Mouse (Mus musculus): ENCODE measurements around the gene Hook1. TPM values are rescaled to one million over a fixed set of nuclear protein-coding genes. Genes with fewer than 3 reads are reported as not detected.
"Not testable (repeated sequence)": the region's sequence is repeated elsewhere in the genome, so short reads cannot be mapped to it uniquely, and the experiment has no call there.

Gene Hook1
- polyA plus RNA-seq, 2 experiments: 10.6 to 13.5 TPM

- no peak overlapping the region for H3K9ac ChIP-seq (ENCODE audit: low read depth, low read length, severe bottlenecking)
- H3K9me3 ChIP-seq (ENCODE audit: control insufficient read depth, low read length): no peaks in the 10 kb centered on the region
- no peak for ATAC-seq (ENCODE audit: low FRiP score, low read depth)
- H3K4me2 ChIP-seq (replicated peaks; ENCODE audit: low read depth, low read length, severe bottlenecking): no peak overlapping the region
- TF ChIP-seq POLR2A (IDR thresholded peaks at IDR 0.05; ENCODE audit: borderline replicate concordance, extremely low read depth, insufficient read depth, insufficient read length): no peak
- no peaks in the 10 kb centered on the region for H3K36me3 ChIP-seq (ENCODE audit: control insufficient read depth, insufficient read depth, low read length)
- no peaks in the 10 kb centered on the region for H3K4me1 ChIP-seq (ENCODE audit: control insufficient read depth, insufficient read depth, low read length)
- no peaks in the 10 kb centered on the region for H3K27me3 ChIP-seq (ENCODE audit: control insufficient read depth, insufficient read depth, low read length)
- DNase-seq (ENCODE audit: low spot score): no peak
- H3K4me3 ChIP-seq (replicated peaks; ENCODE audit: low read length): no peak overlapping the region
- H3K27ac ChIP-seq (replicated peaks; ENCODE audit: low read depth, low read length): no peak overlapping the region
- WGBS: 45% methylated on average over 1 of the region's 1 CpGs
These were observed 19.1 kb upstream of the Hook1 start for GRCm38 (mm10) chr4:95947896-95948295.

DNA sequence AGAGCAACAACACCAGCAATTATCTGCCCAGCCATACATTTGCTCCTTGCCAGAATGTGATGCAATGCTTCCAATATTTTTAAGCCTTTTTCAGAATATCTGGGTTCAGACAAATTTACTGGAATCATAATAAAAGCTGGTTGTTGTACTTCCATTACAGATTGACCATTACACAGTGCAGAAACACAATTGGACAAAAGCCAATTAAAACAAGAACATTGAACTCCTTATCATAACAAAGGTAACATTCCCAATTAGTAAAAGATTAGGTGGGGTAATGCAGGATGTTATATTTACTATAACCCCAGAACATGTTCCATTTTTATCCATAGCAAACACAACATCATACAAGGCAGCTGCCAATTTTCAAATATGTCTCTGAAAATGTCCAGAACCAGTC, 13.7 kb upstream of the Hook1 start:
- H3K36me3 ChIP-seq (ENCODE audit: control insufficient read depth, insufficient read depth, low read length): no peaks in the 10 kb centered on the region
- H3K9ac ChIP-seq (ENCODE audit: low read depth, low read length, severe bottlenecking): no peak overlapping the region
- TF ChIP-seq POLR2A (IDR thresholded peaks at IDR 0.05; ENCODE audit: borderline replicate concordance, extremely low read depth, insufficient read depth, insufficient read length): no peak
- no peak overlapping the region for H3K4me3 ChIP-seq (replicated peaks; ENCODE audit: low read length)
- H3K9me3 ChIP-seq (ENCODE audit: control insufficient read depth, low read length): no peaks in the 10 kb centered on the region
- H3K27ac ChIP-seq (replicated peaks; ENCODE audit: low read depth, low read length): no peak overlapping the region
- ATAC-seq (ENCODE audit: low FRiP score, low read depth): no peak
- H3K27me3 ChIP-seq (ENCODE audit: control insufficient read depth, insufficient read depth, low read length): no peaks in the 10 kb centered on the region
- H3K4me2 ChIP-seq (replicated peaks; ENCODE audit: low read depth, low read length, severe bottlenecking): no peak overlapping the region
- DNase-seq (ENCODE audit: low spot score): no peak
- H3K4me1 ChIP-seq (ENCODE audit: control insufficient read depth, insufficient read depth, low read length): no peaks in the 10 kb centered on the region

- not testable (repeated sequence) for H3K27me3 ChIP-seq (ENCODE audit: control insufficient read depth, insufficient read depth, low read length); H3K4me3 ChIP-seq (replicated peaks; ENCODE audit: low read length); H3K4me1 ChIP-seq (ENCODE audit: control insufficient read depth, insufficient read depth, low read length); ATAC-seq (ENCODE audit: low FRiP score, low read depth); H3K9ac ChIP-seq (ENCODE audit: low read depth, low read length, severe bottlenecking); DNase-seq (ENCODE audit: low spot score); H3K4me2 ChIP-seq (replicated peaks; ENCODE audit: low read depth, low read length, severe bottlenecking); H3K27ac ChIP-seq (replicated peaks; ENCODE audit: low read depth, low read length); H3K9me3 ChIP-seq (ENCODE audit: control insufficient read depth, low read length); H3K36me3 ChIP-seq (ENCODE audit: control insufficient read depth, insufficient read depth, low read length)
- WGBS: 94% methylated on average over 17 of the region's 17 CpGs
These were observed 15.2 kb downstream of the Hook1 start for GRCm38 (mm10) chr4:95982221-95982620.

DNA sequence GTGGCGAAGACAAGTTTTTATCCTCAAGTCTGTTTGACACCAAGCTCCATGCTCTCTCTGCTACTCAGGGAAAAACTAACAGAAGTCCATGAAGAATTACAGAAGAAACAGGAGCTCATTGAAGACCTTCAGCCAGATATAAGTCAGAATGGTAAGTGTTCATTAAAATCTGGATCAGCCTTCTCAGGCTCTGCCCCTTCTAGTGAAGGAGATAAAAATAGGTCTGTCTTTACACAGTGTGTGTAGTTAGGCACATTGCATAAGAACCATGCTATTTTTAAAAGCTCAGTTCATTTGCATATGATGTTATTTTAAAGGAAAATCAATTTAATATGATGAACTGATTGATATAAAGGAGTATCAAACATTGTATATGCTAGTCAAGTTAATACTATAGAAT, 49.8 kb downstream of the Hook1 start:
- 92% methylated on average over 1 of the region's 1 CpGs for WGBS
- Histone ChIP-seq H3K4me3 (replicated peaks; ENCODE audit: low read length) (no peak overlapping the region), H3K9ac (ENCODE audit: low read depth, low read length, severe bottlenecking) (no peak overlapping the region), H3K4me2 (replicated peaks; ENCODE audit: low read depth, low read length, severe bottlenecking) (no peak overlapping the region), H3K27ac (replicated peaks; ENCODE audit: low read depth, low read length) (no peak overlapping the region), H3K4me1 (ENCODE audit: control insufficient read depth, insufficient read depth, low read length) (no peaks in the 10 kb centered on the region), H3K36me3 (ENCODE audit: control insufficient read depth, insufficient read depth, low read length) (peaks cover 8% of the 10 kb centered on the region; the same call in 1 of the 2 replicates), H3K9me3 (ENCODE audit: control insufficient read depth, low read length) (no peaks in the 10 kb centered on the region), H3K27me3 (ENCODE audit: control insufficient read depth, insufficient read depth, low read length) (no peaks in the 10 kb centered on the region)
- ATAC-seq (ENCODE audit: low FRiP score, low read depth) (no peak), DNase-seq (ENCODE audit: low spot score) (no peak)
- TF ChIP-seq POLR2A (IDR thresholded peaks at IDR 0.05; ENCODE audit: borderline replicate concordance, extremely low read depth, insufficient read depth, insufficient read length): no peak

- no peak overlapping the region for H3K9ac ChIP-seq (ENCODE audit: low read depth, low read length, severe bottlenecking)
- no peak for TF ChIP-seq POLR2A (IDR thresholded peaks at IDR 0.05; ENCODE audit: borderline replicate concordance, extremely low read depth, insufficient read depth, insufficient read length)
- no peaks in the 10 kb centered on the region for H3K9me3 ChIP-seq (ENCODE audit: control insufficient read depth, low read length)
- H3K4me2 ChIP-seq (replicated peaks; ENCODE audit: low read depth, low read length, severe bottlenecking): no peak overlapping the region
- no peak overlapping the region for H3K4me3 ChIP-seq (replicated peaks; ENCODE audit: low read length)
- H3K4me1 ChIP-seq (ENCODE audit: control insufficient read depth, insufficient read depth, low read length): no peaks in the 10 kb centered on the region
- H3K36me3 ChIP-seq (ENCODE audit: control insufficient read depth, insufficient read depth, low read length): 0 out of 2 replicates have a peak, but pooled peaks cover under 1% of the 10 kb centered on the region
- no peaks in the 10 kb centered on the region for H3K27me3 ChIP-seq (ENCODE audit: control insufficient read depth, insufficient read depth, low read length)
- peak; percentile 55 for DNase-seq (ENCODE audit: low spot score)
- no peak for ATAC-seq (ENCODE audit: low FRiP score, low read depth)
- no peak overlapping the region for H3K27ac ChIP-seq (replicated peaks; ENCODE audit: low read depth, low read length)
These were observed 55.8 kb downstream of the Hook1 start for GRCm38 (mm10) chr4:96022803-96023202.

- no peak overlapping the region for H3K9ac ChIP-seq (ENCODE audit: low read depth, low read length, severe bottlenecking)
- H3K4me3 ChIP-seq (replicated peaks; ENCODE audit: low read length): no peak overlapping the region
- H3K9me3 ChIP-seq (ENCODE audit: control insufficient read depth, low read length): no peaks in the 10 kb centered on the region
- H3K36me3 ChIP-seq (ENCODE audit: control insufficient read depth, insufficient read depth, low read length): no peaks in the 10 kb centered on the region
- no peaks in the 10 kb centered on the region for H3K27me3 ChIP-seq (ENCODE audit: control insufficient read depth, insufficient read depth, low read length)
- H3K4me1 ChIP-seq (ENCODE audit: control insufficient read depth, insufficient read depth, low read length): no peaks in the 10 kb centered on the region
- ATAC-seq (ENCODE audit: low FRiP score, low read depth) (no peak), DNase-seq (ENCODE audit: low spot score) (no peak)
- H3K27ac ChIP-seq (replicated peaks; ENCODE audit: low read depth, low read length): no peak overlapping the region
- TF ChIP-seq POLR2A (IDR thresholded peaks at IDR 0.05; ENCODE audit: borderline replicate concordance, extremely low read depth, insufficient read depth, insufficient read length): no peak
- no peak overlapping the region for H3K4me2 ChIP-seq (replicated peaks; ENCODE audit: low read depth, low read length, severe bottlenecking)
- WGBS: 82% methylated on average over 1 of the region's 1 CpGs
These were observed 61.4 kb downstream of the Hook1 start for GRCm38 (mm10) chr4:96028412-96028811.

Measured in limb, embryonic 14.5 days (tissue).